Mouse (Mus musculus) neural tube, embryonic 14.5 days (tissue): ENCODE measurements around the gene Yeats2. TPM values are rescaled to one million over a fixed set of nuclear protein-coding genes. Genes with fewer than 3 reads are reported as not detected.

Experiments used
- polyA plus RNA-seq: library from polyadenylated mRNA; unstranded; fragments of >200 nt; fragmentation: Nextera tagmentation; extraction: Ambion mirVana; gene quantifications from 2 replicates; pipeline ENCODE4 v1.2.1, GENCODE M21; 2014

The Yeats2 gene
- polyA plus RNA-seq, 1 experiment from 2014 or later: 25.7 TPM

Other genes with a start within 250 kb of the Yeats2 start
- gene Klhl6, start 158.0 kb upstream of the Yeats2 start, polyA plus RNA-seq: 2.2 and 5.2 TPM in 2 replicates
- gene Klhl24, start 43.5 kb upstream of the Yeats2 start, polyA plus RNA-seq: 57.9 and 59.4 TPM in 2 replicates
- 6.4 and 9.1 TPM in 2 replicates for gene Map6d1, start 100.3 kb downstream of the Yeats2 start, polyA plus RNA-seq
- 79.1 and 79.2 TPM in 2 replicates for gene Parl, start 161.3 kb downstream of the Yeats2 start, polyA plus RNA-seq
- not detected in 2 replicates for gene Cyp2ab1, start 184.3 kb downstream of the Yeats2 start, polyA plus RNA-seq